Mouse (Mus musculus) heart, postnatal 25 days (tissue): ENCODE data around the gene 1600002K03Rik. TPM values are rescaled to one million over a fixed set of nuclear protein-coding genes. Genes with fewer than 3 reads are reported as not detected.

Experiments
- DNase-seq: peaks from one replicate; pipeline ENCODE4 v3.0.0; 2022; ENCODE audit warnings: low spot score
- intact Hi-C: fragments of 180-260 bp; cut with DNase I; formaldehyde crosslinking; loops from one replicate; pipeline ENCODE4 v1.15.1; 2025
- total RNA-seq, 2 experiments: library from RNA; stranded (reverse); gene quantifications; 2 replicates each; pipeline ENCODE4 v1.2.3; 2021

Gene 1600002K03Rik
- 1 to 10 TPM; 4.2 to 5.2 TPM for total RNA-seq

GRCm38 (mm10) chr10:80172527-80173292, at the start of gene 1600002K03Rik:
TSS of gene 1600002K03Rik (plus strand) at chr10:80172944.
- intact Hi-C loops, result loop anchor here (10.0 kb wide), 1 partner anchor 202 kb away; no protein-coding TSS in a partner anchor
- DNase-seq, result peak; percentile 84

DNA sequence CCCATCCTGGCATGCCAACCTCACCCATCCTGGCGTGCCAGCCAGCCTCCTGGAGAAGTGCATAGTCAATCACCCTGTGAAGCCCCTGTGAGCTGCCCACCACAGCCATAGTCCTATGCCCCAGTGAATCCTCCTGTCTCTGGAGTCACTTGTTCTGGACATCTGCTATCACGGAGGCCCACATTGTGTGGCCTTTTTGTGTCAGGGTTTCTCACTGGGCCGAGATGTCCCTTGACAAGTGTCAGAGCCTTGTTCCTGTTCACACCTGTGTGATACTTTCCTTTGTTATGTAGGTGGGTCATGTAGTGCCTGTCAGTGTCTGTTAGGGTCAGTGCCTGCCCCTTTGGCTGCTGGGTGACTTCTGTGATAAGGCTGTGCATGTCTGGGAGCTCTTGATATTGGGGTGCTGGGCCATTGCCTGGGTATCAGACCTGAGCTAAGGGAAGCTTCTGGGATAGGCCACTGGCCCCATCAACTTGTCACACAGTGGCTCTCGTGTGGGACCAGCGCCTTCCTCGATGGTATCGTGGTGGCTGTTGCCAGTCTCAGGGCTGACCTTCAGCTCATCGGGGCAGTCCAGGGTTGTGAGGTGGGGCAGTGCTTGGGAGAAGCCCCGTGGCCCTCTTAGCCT, 48.7 kb upstream of the 1600002K03Rik start:
- intact Hi-C loops, result no loop called here

GRCm38 (mm10) chr10:80127920-80128319, 44.8 kb upstream of the 1600002K03Rik start:
- intact Hi-C loops, result no loop called here
- no peak for DNase-seq

More for the DNA sequence above, 48.7 kb upstream of the 1600002K03Rik start:
- DNase-seq, result no peak

GRCm38 (mm10) chr10:80129846-80130245, 42.9 kb upstream of the 1600002K03Rik start:
- DNase-seq, result no peak
- intact Hi-C loops, result no loop called here

DNA sequence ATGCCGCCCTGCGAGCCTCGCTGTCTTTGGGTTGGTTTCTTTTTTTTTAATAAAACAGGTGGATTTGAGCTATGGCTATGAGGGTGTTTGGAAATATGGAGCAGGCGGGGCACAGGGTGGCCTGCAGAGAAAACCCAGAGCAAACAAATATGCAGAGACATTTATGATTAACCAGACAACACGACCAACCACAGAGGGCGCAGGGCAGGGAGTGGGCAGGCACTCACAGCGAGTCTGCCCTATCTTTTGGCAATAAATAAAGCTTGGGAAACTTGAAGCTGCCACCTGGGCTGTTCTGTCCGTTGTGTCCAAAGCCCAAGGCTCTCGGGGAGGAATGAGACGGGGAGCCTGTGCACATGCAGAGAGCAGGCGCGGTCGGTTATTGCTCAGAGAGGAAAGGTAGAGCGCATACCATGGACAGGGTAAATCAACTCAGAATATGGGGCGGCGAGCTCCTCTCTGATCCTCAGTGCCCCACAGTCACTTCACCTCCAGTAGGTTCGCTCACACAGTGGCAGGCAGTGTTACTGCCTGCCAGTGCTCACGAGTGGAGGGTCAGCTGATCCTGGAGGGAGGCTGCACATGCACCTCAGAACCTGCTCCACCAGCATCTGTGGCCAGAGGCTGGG, 42.2 kb upstream of the 1600002K03Rik start:
- intact Hi-C loops, result no loop called here
- no peak for DNase-seq

GRCm38 (mm10) chr10:80131316-80131951, 41.3 kb upstream of the 1600002K03Rik start:
- DNase-seq, result no peak
- intact Hi-C loops, result no loop called here

- intact Hi-C loops, result no loop called here
- DNase-seq, result no peak
Measured at GRCm38 (mm10) chr10:80131952-80132350, 40.8 kb upstream of the 1600002K03Rik start.

DNA sequence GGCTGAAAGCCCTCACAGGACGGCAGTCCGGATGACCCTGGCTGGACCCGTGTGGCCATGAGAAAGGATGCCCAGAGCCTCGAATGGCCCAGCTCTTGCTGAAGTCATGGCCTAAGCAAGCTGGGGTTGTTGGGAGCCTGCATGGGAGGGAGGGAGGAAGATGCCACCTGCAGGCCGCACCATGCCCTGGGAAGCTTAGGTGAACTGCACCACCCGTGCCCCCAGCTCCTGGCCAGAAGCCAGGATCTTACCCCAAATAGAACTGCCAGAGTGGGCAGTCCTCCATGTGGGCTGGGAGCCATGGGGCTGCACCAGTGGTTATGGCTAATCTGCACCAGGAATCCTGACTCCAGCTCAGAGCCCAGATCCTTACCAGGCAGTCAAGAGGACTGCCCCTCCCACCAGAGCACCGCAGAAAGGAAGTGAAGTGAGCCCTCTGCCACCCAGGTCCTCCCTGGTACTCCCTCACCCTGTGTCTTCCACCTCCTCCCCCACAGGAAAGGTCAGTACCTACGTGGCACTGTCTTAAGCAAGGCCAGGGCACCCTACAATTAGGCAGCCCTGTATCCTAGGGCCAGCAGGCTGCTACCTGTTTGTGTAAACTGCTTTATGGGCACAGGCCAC, 39.4 kb upstream of the 1600002K03Rik start:
- peak; percentile 37 for DNase-seq
- intact Hi-C loops, result no loop called here

DNA sequence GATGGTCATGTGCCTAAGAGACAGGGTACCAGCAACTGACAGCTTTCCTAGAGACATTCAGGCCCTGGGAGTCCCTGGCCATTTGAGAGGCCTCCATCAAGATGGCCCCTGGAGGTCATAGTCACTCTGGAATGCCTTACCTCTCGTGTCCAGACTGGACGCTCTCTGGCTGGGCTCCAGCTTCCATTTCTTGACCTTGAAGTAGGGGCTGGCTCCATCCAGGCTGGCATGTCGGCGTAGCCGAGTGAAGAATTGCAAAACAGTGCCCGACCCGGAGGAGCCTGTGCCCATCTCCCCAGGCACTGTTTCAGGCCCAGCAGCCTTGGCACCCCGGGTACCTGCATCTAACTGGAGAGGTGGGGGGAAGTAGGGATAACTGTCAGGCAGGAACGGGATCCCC, 38.3 kb upstream of the 1600002K03Rik start:
- no peak for DNase-seq
- intact Hi-C loops, result no loop called here

DNA sequence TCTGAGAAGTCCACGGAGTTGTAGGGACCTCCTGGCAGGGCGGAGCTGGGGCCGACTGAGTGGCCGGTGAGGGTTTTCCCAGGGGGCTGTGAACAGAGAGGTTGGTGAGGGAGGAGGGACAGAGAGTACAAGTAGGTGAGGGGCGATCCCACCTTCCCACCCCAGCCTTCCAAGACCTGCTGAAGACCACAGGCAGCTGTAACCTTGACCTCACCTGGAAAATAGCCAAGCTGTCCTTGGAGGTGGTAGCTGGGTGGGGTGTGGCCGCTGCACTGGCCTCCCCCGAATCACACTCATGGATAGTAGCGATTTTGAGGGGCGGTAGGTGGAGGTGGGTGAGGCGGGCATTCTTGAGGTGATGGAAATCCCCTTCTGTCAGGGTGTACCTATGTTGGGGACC, 37.6 kb upstream of the 1600002K03Rik start:
- intact Hi-C loops, result loop anchor here (5.0 kb wide), 1 partner anchor 148 kb away; the partner anchor contains the start of gene Cnn2
- DNase-seq, result no peak

GRCm38 (mm10) chr10:80135641-80136040, 37.1 kb upstream of the 1600002K03Rik start:
- intact Hi-C loops, result loop anchor here (5.0 kb wide), 1 partner anchor 148 kb away; the partner anchor contains the start of gene Cnn2
- DNase-seq, result no peak

DNA sequence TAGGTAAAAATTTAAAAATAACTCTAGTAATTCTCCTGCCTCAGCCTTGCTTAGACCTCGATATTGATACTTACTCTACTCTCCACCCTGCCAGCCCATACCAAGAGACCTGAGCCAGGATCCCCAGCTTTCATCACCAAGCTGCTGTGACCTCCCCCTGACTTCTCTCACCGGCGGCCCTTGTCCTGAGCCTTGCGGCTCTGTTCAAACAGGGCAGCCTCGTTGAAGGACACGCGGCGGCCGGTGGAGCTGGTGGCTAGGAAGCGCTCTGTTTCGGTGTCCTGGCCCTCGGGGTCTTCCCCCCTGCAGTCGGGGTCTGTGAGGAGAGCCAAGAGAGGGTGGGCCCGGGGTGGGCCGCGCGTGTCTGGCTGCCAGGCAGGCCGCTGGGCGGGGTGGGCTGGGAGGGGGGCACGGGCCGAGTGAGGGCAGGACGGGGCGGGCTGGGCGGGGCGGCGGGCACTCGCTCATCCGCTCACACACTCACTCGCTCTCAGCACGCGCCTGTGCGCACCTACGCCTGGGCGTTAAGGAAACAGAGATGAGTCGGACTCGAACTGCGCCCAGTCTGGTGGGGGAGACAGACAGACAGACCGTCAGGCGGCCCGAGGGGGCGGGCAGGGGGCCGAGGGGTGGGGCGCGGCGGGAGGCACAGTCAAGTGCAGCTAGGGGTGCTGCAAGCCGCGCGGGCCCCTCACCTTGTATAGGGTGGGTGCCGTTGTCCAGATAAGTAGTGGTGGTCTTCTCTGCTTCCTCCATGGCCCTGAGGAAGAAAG, 36.4 kb upstream of the 1600002K03Rik start:
- no peak for DNase-seq
- intact Hi-C loops, result loop anchor here (5.0 kb wide), 1 partner anchor 149 kb away; the partner anchor contains the start of gene Cnn2

DNA sequence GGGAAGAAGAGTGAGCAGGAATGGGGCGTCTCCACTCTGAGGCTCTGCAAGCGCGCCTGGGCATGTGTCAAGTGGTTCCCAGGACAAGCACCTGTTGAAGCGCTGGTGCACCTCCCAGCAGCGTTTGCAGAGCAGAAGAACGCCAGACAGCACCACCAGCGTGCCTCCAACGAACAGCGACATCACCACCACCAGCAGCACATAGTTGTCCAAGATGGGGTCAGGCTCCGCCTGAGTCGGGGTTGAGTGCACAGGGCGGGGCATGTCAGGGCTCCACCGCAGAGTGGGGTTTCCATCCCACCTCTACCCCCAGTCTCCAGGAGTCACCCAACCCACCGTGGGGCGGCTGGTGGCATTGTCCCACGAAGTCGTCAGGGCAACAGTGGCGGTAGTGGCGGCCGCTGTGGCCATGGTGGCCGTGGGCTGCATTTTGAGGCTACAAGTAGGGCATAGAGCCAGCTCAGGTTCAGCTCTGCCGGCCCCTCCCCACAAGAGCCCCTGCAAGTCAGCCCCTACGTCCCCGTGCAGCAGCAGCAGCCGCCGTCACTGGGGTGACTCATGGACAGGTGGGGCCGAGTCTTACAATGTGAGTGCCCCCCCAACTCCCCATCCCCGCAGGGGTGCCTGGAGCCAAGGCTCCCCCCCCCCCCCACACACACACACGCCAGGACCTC, 35.7 kb upstream of the 1600002K03Rik start:
- no peak for DNase-seq

DNA sequence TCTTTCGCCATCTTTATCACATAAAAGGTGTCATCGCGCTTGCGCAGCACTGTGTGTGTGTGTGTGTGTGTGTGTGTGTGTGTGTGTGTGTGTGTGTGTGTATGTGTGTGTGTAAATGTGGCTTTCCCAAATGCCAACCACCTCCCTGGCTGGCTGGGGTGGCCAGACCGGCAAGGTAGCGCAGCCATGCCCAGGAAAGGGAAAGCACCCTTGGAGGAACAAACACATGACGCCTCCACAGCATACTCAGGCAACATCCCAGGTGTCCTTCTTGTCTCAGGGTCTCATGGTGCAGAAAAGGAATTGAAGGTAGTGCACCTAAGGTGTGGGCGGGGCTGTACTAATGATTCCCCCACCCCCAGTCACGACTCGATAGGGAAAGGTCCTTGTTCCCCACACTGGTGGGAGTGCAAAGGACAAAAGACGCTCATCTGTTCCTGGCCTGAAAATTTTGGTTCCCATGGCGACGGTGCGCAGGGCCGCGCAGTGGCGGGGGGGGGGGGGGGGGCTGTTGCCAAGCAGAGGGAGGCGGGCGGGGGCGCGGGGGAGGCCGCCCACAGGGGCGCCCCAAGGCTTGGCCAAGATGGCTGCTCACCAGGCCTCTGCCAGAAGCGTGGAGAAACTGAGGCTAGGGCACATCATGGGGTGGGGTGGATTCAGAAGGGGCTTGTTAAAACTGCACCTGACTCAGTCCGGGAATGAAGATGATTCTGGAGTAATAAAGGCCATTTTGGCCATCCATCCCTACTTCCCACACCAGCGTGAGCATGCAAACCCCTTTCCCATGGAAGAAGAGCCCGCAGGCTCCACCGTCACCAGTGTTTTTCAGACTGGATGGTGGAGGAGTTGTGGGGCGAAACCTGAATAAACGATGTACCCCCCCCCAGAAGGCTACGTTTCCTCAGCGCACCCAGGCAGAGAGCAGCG, 34.9 kb upstream of the 1600002K03Rik start:
- intact Hi-C loops, result loop anchor here (5.0 kb wide), 1 partner anchor 151 kb away; the partner anchor contains the start of gene Cnn2

More for the DNA sequence above, 35.7 kb upstream of the 1600002K03Rik start:
- intact Hi-C loops, result loop anchor here (5.0 kb wide), 1 partner anchor 150 kb away; the partner anchor contains the start of gene Cnn2

DNA sequence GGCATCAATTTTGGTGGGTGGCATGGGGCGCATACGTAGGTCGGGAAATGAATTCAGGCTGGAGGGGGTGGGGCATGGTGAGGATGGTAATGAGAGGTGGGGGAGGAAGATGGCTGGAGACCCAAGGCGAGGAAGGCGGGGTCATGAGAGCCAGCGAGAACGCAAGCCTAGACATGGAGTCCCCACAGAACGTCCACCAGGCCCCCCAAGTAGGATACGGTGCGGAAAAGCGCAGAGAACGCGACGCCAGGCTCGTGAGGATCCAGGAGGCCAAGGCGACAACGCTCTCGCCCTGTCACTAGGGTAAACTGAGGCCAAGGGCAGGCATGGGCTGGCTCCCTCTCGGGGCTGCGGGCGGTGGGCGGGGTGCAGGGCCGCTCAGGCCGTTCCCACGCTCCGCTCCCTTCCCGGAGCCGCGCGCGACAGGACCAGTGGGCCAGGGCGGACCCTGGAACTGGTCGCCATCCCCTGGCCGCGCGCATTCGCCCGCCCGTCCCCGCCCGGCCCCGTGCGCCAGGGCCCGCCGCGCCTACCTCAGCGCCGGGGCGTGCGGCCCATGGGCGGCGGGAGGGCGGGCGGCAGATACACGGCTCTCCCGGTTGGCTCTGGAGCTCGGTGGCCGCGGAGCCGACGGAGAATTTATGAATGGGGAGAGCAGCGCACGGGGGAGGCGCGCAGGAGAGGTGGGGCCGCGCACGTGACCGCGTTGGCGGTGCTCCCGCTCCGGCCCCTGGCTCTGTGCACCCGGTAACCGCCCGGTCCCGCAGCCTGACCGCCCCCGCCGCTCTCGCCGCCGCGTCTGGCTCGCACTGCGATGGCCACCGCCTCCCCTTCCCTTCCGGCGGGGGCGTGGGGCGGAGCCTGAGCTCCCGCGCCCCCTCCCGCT, 33.9 kb upstream of the 1600002K03Rik start, which contains the start of gene Atp5d:
TSS of gene Atp5d (plus strand) at position 80 of the 886 bp plus-strand sequence.
- DNase-seq, result peak; percentile 36
- intact Hi-C loops, result loop anchor here (5.0 kb wide), 1 partner anchor 151 kb away; the partner anchor contains the start of gene Cnn2

More for the DNA sequence above, 34.9 kb upstream of the 1600002K03Rik start:
- no peak for DNase-seq

GRCm38 (mm10) chr10:80139439-80139775, 33.3 kb upstream of the 1600002K03Rik start:
- intact Hi-C loops, result loop anchor here (5.0 kb wide), 1 partner anchor 152 kb away; the partner anchor contains the start of gene Cnn2
- DNase-seq, result no peak
